Mouse (Mus musculus) liver, embryonic 15.5 days (tissue): ENCODE measurements around the gene Rab4a. TPM values are rescaled to one million over a fixed set of nuclear protein-coding genes. Genes with fewer than 3 reads are reported as not detected.
A peak's percentile ranks its signal among the peaks of the same experiment; 100 is the strongest.

Experiments used
- ATAC-seq: fragments of 200-750 bp; cut with Nextera tagmentation; 2 replicates; pipeline ENCODE4 v1.8.0; 2017; ENCODE audit warnings: moderate number of reproducible peaks, mild to moderate bottlenecking, moderate library complexity; ENCODE audit not compliant: insufficient read depth
- H3K27ac ChIP-seq: fragments of 300-500 bp; sonication (generic); replicated peaks from 2 replicates; pipeline ENCODE4 v1.5.1; 2015; ENCODE audit warnings: mild to moderate bottlenecking, inconsistent platforms
- H3K27me3 ChIP-seq: fragments of 300-500 bp; sonication (generic); 2 replicates; pipeline ENCODE4 v1.6.1; 2015; ENCODE audit warnings: mild to moderate bottlenecking, inconsistent platforms
- H3K36me3 ChIP-seq: fragments of 300-500 bp; sonication (generic); replicated peaks from 2 replicates; pipeline ENCODE4 v1.6.1; 2015; ENCODE audit warnings: moderate library complexity, mild to moderate bottlenecking, inconsistent platforms
- H3K4me1 ChIP-seq: fragments of 300-500 bp; sonication (generic); replicated peaks from 2 replicates; pipeline ENCODE4 v1.6.1; 2015; ENCODE audit warnings: inconsistent platforms
- H3K4me2 ChIP-seq: fragments of 300-500 bp; sonication (generic); 2 replicates; pipeline ENCODE4 v1.6.1; 2015; ENCODE audit warnings: moderate library complexity, mild to moderate bottlenecking, inconsistent platforms
- H3K4me3 ChIP-seq: fragments of 300-500 bp; sonication (generic); replicated peaks from 2 replicates; pipeline ENCODE4 v1.5.1; 2015; ENCODE audit warnings: mild to moderate bottlenecking, inconsistent platforms
- H3K9ac ChIP-seq: fragments of 300-500 bp; sonication (generic); 2 replicates; pipeline ENCODE4 v1.6.1; 2015; ENCODE audit warnings: moderate library complexity, mild to moderate bottlenecking, inconsistent platforms
- H3K9me3 ChIP-seq: fragments of 300-500 bp; sonication (generic); replicated peaks from 2 replicates; pipeline ENCODE4 v1.6.1; 2016; ENCODE audit warnings: inconsistent platforms
- WGBS: fragments of 180-500 bp; shearing (Covaris S2); methylation state at CpG from one replicate; pipeline ENCODE4 v1.1.7; 2015; ENCODE audit warnings: mixed read lengths; ENCODE audit not compliant: insufficient replicate concordance; 5-methylcytosine and 5-hydroxymethylcytosine counted together
- polyA plus RNA-seq: library from polyadenylated mRNA; unstranded; fragments of >200 nt; fragmentation: Nextera tagmentation; extraction: Ambion mirVana; gene quantifications from 2 replicates; pipeline ENCODE4 v1.2.1, GENCODE M21; 2015

The Rab4a gene
- 28.8 and 33.1 TPM in 2 replicates for polyA plus RNA-seq

DNA sequence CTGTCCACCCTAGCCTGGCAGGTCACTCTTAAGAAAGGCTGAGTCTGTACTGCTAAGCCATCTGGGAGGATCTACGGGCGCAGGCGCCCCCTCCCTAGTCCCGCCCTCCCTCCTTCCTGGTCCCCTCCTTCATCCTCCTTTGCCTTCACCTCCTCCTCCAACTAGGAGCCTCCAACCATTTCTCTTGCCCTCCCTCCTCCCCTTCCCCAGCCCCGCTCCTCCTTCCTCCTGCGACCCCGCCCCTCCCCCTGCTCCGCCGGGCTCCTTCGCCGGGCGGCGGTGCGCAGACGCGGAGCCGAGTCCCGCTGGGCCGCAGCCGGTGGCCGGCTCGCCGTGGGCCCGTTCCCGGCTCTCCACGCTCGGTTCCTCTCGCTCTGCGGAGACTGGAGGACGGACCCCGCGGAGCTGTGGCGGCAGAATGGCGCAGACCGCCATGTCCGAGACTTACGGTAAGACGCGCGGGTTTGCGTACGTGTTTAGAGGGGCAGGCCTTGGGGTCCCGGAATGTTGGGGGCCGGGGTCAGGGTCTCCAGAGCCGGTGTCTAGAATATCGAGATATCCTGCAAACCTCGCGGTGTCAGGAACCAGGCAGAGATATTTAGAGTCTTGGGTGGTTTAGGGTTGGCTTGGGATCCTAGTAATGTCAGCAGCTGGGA is at the start of gene Rab4a:
Gene Rab4a, plus strand, starts transcription at position 268 of the 656 bp plus-strand sequence.
- H3K36me3 ChIP-seq, result no peaks in the 10 kb centered on the region
- H3K4me3 ChIP-seq, result peak within 1 kb of the TSS; percentile 77
- H3K9me3 ChIP-seq, result no peaks in the 10 kb centered on the region
- WGBS, result under 1% methylated on average over 48 of the region's 48 CpGs
- H3K27ac ChIP-seq, result peak within 1 kb of the TSS; percentile 80
- no peaks in the 10 kb centered on the region for H3K27me3 ChIP-seq
- H3K4me1 ChIP-seq, result peaks cover 51% of the 10 kb centered on the region
- ATAC-seq, result peak; percentile 67
- peak within 1 kb of the TSS; percentile 75 for H3K9ac ChIP-seq
- H3K4me2 ChIP-seq, result peak within 1 kb of the TSS; percentile 93

DNA sequence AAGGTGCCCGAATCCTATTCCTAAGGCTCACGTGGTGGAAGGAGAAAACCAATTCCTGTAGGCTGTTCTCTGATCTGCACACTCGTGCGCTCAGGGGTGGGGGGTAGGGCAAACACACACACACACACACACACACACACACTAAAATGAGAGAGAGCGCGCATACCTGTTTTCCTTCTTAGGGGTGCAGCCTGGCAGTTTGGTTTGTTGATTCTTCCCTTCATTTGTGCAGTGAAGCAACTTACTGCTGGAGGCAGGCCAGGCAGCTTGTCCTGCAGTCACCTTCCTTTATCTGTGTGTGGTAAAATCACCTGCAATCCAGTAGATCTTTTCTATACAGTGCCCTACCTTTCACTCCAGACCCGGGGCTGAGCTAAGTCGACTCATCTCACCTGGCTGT is 48.9 kb upstream of the Rab4a start:
- Histone ChIP-seq H3K27me3 (peaks cover 22% of the 10 kb centered on the region), H3K9ac (no peak overlapping the region), H3K4me1 (peaks cover 17% of the 10 kb centered on the region; the same call in 1 of the 2 replicates), H3K36me3 (no peaks in the 10 kb centered on the region), H3K4me3 (no peak overlapping the region), H3K27ac (no peak overlapping the region), H3K4me2 (no peak overlapping the region), H3K9me3 (no peaks in the 10 kb centered on the region)
- 61% methylated on average over 8 of the region's 8 CpGs for WGBS
- no peak for ATAC-seq

DNA sequence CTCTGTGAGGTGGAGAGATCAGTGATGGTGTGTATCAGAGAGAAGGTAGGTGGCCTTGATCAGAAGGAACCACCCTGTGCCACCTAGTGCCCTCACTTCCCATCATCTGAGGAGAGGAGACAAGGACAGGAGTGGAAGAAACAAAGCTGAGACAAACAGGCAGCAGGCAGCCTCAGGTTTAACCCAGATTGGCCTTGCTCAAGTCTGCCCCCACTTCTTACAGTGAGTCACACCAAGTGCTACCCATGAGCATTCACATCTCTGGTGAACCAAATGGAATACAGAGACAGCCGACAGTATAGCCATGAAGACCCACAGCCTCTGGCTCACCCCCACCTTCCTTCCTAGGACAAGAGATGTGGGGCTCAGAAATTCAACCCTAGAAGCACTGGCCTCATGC is 46.9 kb upstream of the Rab4a start:
- Histone ChIP-seq H3K27me3 (peaks cover 22% of the 10 kb centered on the region), H3K36me3 (no peaks in the 10 kb centered on the region), H3K4me3 (no peak overlapping the region), H3K4me2 (no peak overlapping the region), H3K9me3 (no peaks in the 10 kb centered on the region), H3K4me1 (peaks cover 22% of the 10 kb centered on the region; the same call in 1 of the 2 replicates), H3K27ac (no peak overlapping the region), H3K9ac (no peak overlapping the region)
- ATAC-seq, result no peak
- 46% methylated on average over 1 of the region's 1 CpGs for WGBS

DNA sequence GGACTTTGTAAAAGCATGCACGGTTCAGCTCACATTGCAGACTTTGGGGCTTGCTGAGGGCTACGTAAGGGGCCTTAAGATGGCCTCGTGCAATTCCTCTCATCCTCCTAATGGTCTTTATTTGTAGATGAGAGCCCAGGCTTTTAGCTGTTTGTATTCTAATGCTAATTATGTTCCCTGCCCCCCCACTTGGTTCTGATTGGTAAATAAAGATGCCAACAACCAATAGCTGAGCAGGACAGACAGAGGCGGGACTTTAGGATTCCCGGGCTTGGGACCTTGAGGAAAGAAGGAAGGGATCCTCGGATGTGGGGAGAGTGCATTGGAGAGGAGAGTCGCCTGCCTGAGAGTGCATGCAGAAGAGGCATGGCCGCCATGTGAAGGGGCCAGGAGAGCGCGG is 45.9 kb upstream of the Rab4a start:
- 29% methylated on average over 10 of the region's 10 CpGs for WGBS
- Histone ChIP-seq H3K4me1 (peaks cover 18% of the 10 kb centered on the region; the same call in 1 of the 2 replicates), H3K36me3 (no peaks in the 10 kb centered on the region), H3K27me3 (0 out of 2 replicates have a peak, but pooled peaks cover 14% of the 10 kb centered on the region), H3K9ac (no peak overlapping the region), H3K4me3 (no peak overlapping the region), H3K27ac (no peak overlapping the region), H3K4me2 (peak overlapping the region; percentile 25; the same call in 1 of the 2 replicates), H3K9me3 (no peaks in the 10 kb centered on the region)
- ATAC-seq, result no peak

DNA sequence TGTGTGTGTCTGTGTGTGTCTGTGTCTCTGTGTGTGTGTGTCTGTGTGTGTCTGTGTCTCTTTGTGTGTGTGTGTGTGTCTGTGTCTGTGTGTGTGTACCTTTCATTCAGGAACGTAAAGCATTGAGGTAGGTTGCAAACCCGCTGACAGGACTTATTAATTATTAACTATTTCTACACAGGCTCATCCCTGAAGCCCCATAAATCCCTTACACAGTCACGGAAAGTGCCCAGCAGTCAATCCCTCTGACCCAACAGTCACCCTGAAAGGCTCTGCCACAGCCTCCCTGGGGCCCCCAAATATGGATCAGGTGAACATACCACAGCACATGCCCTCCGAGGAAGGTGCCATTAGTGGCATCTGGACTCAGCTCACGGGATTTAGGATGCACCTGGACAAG is 45.2 kb upstream of the Rab4a start:
- Histone ChIP-seq H3K4me1 (peaks cover 18% of the 10 kb centered on the region; the same call in 1 of the 2 replicates), H3K4me3 (no peak overlapping the region), H3K36me3 (no peaks in the 10 kb centered on the region), H3K9me3 (no peaks in the 10 kb centered on the region), H3K27ac (no peak overlapping the region), H3K4me2 (peak overlapping the region; percentile 25; the same call in 1 of the 2 replicates), H3K27me3 (0 out of 2 replicates have a peak, but pooled peaks cover 14% of the 10 kb centered on the region), H3K9ac (no peak overlapping the region)
- ATAC-seq, result peak; percentile 29; the same call in 1 of the 2 replicates
- WGBS, result 47% methylated on average over 5 of the region's 5 CpGs

DNA sequence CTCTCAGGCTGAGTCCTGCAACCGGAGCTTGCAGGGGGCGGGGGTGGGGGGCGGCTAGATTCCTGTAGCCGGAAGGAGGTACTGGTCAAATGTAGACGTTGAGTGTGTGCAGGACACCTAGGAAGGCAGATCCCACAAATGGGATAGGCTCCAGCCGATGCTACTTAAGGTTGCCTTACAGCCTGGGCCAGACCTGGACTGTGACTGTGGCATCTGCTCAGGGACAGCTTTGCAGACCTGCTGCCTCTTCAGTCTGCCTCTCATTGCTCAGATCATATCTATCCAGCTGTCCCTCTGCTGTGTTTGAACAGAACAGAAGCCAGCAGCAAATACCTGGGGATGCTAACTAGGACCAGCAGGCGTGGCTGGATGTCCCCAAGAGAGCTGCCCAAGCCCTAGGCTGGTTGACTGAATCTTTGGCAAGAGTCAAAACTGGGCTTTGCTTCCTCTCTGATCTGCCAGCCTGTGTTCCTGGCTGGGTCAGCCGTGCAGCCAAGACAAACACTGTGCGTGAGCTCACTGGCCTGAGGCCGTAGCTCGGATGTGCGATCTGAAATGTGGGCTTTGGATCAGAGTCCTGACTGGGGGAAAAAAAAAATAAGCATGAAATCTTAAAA is 44.4 kb upstream of the Rab4a start:
- no peak overlapping the region for H3K9ac ChIP-seq
- H3K4me1 ChIP-seq, result peaks cover 18% of the 10 kb centered on the region; the same call in 1 of the 2 replicates
- no peaks in the 10 kb centered on the region for H3K9me3 ChIP-seq
- H3K27me3 ChIP-seq, result 0 out of 2 replicates have a peak, but pooled peaks cover 14% of the 10 kb centered on the region
- H3K36me3 ChIP-seq, result no peaks in the 10 kb centered on the region
- ATAC-seq, result peak; percentile 24; the same call in 1 of the 2 replicates
- no peak overlapping the region for H3K27ac ChIP-seq
- H3K4me2 ChIP-seq, result no peak overlapping the region; the same call in 1 of the 2 replicates
- H3K4me3 ChIP-seq, result no peak overlapping the region
- 45% methylated on average over 12 of the region's 12 CpGs for WGBS

DNA sequence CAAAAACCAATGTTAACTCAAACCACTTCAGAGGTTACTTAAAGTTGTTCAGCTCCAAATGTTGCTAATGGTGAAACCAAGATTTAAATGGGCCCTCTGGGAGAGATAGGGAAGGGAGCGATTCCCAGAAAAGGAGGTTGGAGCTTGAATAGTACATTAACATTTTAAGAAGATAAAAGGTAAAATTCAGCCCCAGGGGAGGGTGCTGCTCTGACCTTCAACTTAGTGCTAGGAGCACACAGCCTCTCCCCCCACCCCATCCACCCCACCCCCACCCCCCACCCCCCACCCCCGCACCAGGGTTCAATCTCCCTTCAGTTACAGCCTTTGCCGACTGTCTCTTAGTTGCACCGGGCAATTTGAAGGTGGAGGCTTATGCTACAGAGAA is 43.9 kb upstream of the Rab4a start:
- H3K36me3 ChIP-seq, result no peaks in the 10 kb centered on the region
- H3K4me3 ChIP-seq, result no peak overlapping the region
- WGBS, result 40% methylated on average over 4 of the region's 4 CpGs
- no peak overlapping the region for H3K4me2 ChIP-seq
- H3K9me3 ChIP-seq, result no peaks in the 10 kb centered on the region
- H3K4me1 ChIP-seq, result peaks cover 18% of the 10 kb centered on the region; the same call in 1 of the 2 replicates
- no peak overlapping the region for H3K9ac ChIP-seq
- 0 out of 2 replicates have a peak, but pooled peaks cover 14% of the 10 kb centered on the region for H3K27me3 ChIP-seq
- H3K27ac ChIP-seq, result no peak overlapping the region
- no peak for ATAC-seq

DNA sequence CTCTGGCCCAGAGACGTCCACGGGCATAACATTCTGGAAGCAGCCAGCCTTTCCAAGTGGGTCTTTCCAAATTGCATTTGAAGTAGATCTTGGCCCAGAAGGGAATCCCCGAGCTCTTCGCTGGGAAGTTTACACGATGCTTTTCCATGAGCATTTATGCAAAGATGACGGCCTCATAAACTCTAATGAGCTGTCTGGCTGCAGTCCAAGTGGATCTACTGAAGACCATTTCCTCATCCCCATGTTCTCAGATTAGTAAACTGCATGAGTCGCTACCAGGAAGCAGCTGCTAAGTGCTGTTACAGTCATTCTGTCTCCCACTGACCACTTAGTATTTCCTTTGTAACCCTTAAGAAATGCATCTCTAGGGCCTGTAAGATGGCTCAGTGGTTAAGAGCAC is 42.4 kb upstream of the Rab4a start:
- Histone ChIP-seq H3K4me1 (peaks cover 18% of the 10 kb centered on the region; the same call in 1 of the 2 replicates), H3K27me3 (peaks cover 8% of the 10 kb centered on the region; the same call in 1 of the 2 replicates), H3K4me2 (no peak overlapping the region), H3K9me3 (no peaks in the 10 kb centered on the region), H3K4me3 (no peak overlapping the region), H3K9ac (no peak overlapping the region), H3K36me3 (no peaks in the 10 kb centered on the region), H3K27ac (no peak overlapping the region)
- WGBS, result 48% methylated on average over 7 of the region's 7 CpGs
- no peak for ATAC-seq

DNA sequence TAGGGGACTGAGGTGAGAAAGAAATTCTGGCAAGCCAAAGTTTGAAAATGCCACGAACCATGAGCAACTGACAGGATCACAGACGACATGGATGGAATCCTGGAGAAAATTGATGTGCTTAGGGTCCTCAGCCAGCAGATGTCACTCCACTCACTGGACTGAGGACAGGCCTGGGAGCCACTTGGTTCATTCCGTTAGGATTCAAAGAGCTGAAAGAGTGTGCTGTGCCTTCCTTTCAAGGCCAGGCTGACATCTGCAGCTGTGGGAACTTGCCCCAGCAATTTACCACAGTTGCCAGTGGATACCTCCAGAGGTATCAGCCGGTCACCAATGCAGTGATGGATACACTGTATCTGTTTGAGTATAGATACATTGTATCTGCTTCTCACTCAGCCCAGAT is 41.1 kb upstream of the Rab4a start:
- WGBS, result 41% methylated on average over 4 of the region's 4 CpGs
- no peak overlapping the region for H3K9ac ChIP-seq
- no peak overlapping the region for H3K4me3 ChIP-seq
- no peak overlapping the region for H3K27ac ChIP-seq
- H3K36me3 ChIP-seq, result no peaks in the 10 kb centered on the region
- H3K4me1 ChIP-seq, result peaks cover 17% of the 10 kb centered on the region; the same call in 1 of the 2 replicates
- no peaks in the 10 kb centered on the region for H3K9me3 ChIP-seq
- H3K27me3 ChIP-seq, result peaks cover 5% of the 10 kb centered on the region; the same call in 1 of the 2 replicates
- H3K4me2 ChIP-seq, result no peak overlapping the region
- ATAC-seq, result no peak

DNA sequence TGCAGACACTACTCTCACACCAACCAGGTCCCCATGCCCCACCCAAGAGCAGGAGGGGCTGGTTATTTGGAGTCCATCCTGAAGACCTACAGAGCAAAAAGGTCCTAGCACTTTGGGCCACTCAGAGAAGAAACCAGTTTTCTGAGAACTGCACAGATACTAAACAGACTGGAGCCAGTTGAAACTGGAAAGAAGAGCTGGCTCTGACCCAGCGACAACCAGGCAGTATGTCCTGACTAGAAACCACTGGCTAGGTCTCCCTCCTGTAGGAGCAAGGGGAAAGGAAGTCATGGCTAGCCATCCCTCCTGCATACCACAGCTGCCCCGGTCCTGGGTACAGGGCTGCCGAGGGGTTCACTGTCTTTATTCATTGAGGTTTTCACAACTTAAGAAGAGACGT is 39.3 kb upstream of the Rab4a start:
- no peak overlapping the region for H3K4me2 ChIP-seq
- no peak for ATAC-seq
- H3K4me1 ChIP-seq, result peaks cover 5% of the 10 kb centered on the region; the same call in 1 of the 2 replicates
- 51% methylated on average over 4 of the region's 4 CpGs for WGBS
- H3K27ac ChIP-seq, result no peak overlapping the region
- no peaks in the 10 kb centered on the region for H3K9me3 ChIP-seq
- H3K9ac ChIP-seq, result no peak overlapping the region
- no peaks in the 10 kb centered on the region; the same call in 1 of the 2 replicates for H3K27me3 ChIP-seq
- H3K4me3 ChIP-seq, result no peak overlapping the region
- H3K36me3 ChIP-seq, result no peaks in the 10 kb centered on the region

DNA sequence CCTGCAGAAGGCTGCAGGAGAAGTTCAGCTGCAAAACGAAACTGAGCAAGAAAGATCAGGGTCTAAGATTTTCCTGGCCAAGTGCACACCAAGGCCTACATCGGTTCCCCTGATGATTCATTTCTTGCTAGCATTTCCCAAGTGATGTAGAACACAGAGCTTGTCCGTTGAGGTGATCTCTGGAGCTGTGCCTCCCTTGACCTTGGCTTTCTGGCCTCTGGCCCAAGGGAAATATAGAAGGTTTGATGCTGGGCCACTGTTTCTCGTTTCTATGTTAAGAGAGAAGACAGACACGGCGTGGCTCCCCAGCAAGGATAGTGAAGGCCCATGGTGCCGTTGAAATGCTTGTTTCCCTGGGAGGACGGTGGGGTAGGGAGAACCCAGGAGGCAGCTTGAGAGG is 37.9 kb upstream of the Rab4a start:
- Histone ChIP-seq H3K27me3 (no peaks in the 10 kb centered on the region; the same call in 1 of the 2 replicates), H3K4me3 (no peak overlapping the region), H3K4me1 (no peaks in the 10 kb centered on the region), H3K27ac (no peak overlapping the region), H3K9ac (no peak overlapping the region), H3K9me3 (no peaks in the 10 kb centered on the region), H3K4me2 (no peak overlapping the region), H3K36me3 (no peaks in the 10 kb centered on the region)
- WGBS, result 64% methylated on average over 8 of the region's 8 CpGs
- no peak for ATAC-seq
